In the genomic region with DNA sequence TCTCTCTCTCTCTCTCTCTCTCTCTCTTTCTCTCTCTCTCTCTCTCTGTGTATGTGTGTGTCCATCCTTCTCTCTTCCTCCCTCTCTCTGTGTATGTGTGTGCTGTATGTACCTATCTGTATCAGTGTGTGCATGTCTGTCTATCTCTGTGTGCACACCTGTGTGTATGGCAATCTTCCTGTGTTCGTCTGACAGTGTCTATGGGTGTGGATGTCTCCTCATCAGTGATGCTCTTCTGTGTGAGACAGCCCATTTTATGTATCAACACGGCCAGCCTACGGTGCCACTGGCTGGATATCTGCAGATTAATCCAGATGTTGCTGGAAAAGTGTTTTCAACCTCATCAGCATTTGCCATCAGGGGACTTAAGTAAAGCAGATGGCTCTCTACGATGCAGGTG, we compare ENCODE assay signal across 28 mouse cellular contexts. TPM values are rescaled to one million over a fixed set of nuclear protein-coding genes. Genes with fewer than 3 reads are reported as not detected.
DNase-seq lines count a peak whose midpoint lies in the region; ATAC-seq lines count a peak whose summit lies in the region.
"Had no signal": no experiment of that assay in that cellular context is flagged by ENCODE, and none has a peak within 500 bp of the region (broad histone marks: within the 10 kb centered on the region; RNA-seq: fewer than 3 reads in every experiment).

No protein-coding gene starts in this region.

- H3K9ac ChIP-seq in liver, embryonic 11.5 days (ENCODE audit: low read depth, low read length): no peak overlapping the region
- H3K9ac ChIP-seq in liver, embryonic 13.5 days: peak overlapping the region; percentile 45; the same call in 1 of the 2 replicates
- H3K9ac ChIP-seq in liver, embryonic 16.5 days (ENCODE audit: low read depth, low read length): no peak overlapping the region
- H3K9ac ChIP-seq: forebrain, embryonic 13.5 days; heart, embryonic 12.5 days; heart, embryonic 15.5 days; hindbrain, embryonic 13.5 days had no signal

- no peak overlapping the region for H3K27ac ChIP-seq in liver, embryonic 11.5 days (ENCODE audit: low read depth, low read length)
- H3K27ac ChIP-seq in liver, embryonic 13.5 days: peak overlapping the region; percentile 50
- H3K27ac ChIP-seq in liver, embryonic 16.5 days (ENCODE audit: low read length): no peak overlapping the region
- H3K27ac ChIP-seq: forebrain, embryonic 10.5 days; forebrain, embryonic 13.5 days; heart, embryonic 15.5 days; hindbrain, embryonic 10.5 days; hindbrain, embryonic 13.5 days had no signal

- ATAC-seq in liver, embryonic 11.5 days (replicated peaks; ENCODE audit: low FRiP score): peak; percentile 76
- ATAC-seq in liver, embryonic 13.5 days (ENCODE audit: low read depth): peak; percentile 85
- peak; percentile 78 for ATAC-seq in liver, embryonic 16.5 days (ENCODE audit: low read depth)
- ATAC-seq: forebrain, embryonic 13.5 days; forebrain, embryonic 16.5 days; hindbrain, embryonic 16.5 days; Patski had no signal

- H3K9me3 ChIP-seq in liver, embryonic 11.5 days (ENCODE audit: control insufficient read depth, low read length): no peaks in the 10 kb centered on the region
- H3K9me3 ChIP-seq in liver, embryonic 13.5 days (replicated peaks): no peaks in the 10 kb centered on the region
- H3K9me3 ChIP-seq in liver, embryonic 16.5 days (replicated peaks; ENCODE audit: control insufficient read depth, low read length): no peaks in the 10 kb centered on the region
- H3K9me3 ChIP-seq: forebrain, embryonic 10.5 days; forebrain, embryonic 13.5 days; G1E; heart, embryonic 12.5 days; heart, embryonic 15.5 days; hindbrain, embryonic 10.5 days; hindbrain, embryonic 13.5 days had no signal

- H3K4me2 ChIP-seq in liver, embryonic 11.5 days: no peak overlapping the region
- peak overlapping the region; percentile 35 for H3K4me2 ChIP-seq in liver, embryonic 13.5 days
- H3K4me2 ChIP-seq in liver, embryonic 16.5 days (ENCODE audit: low read depth, low read length): peak overlapping the region; percentile 21; the same call in 1 of the 2 replicates
- H3K4me2 ChIP-seq: forebrain, embryonic 13.5 days; heart, embryonic 12.5 days; heart, embryonic 15.5 days; hindbrain, embryonic 13.5 days had no signal

- no peak overlapping the region for H3K4me3 ChIP-seq in liver, embryonic 11.5 days (ENCODE audit: low read depth, low read length)
- no peak overlapping the region for H3K4me3 ChIP-seq in liver, embryonic 13.5 days (replicated peaks)
- H3K4me3 ChIP-seq in liver, embryonic 16.5 days (ENCODE audit: low read depth, low read length): no peak overlapping the region
- H3K4me3 ChIP-seq: forebrain, embryonic 10.5 days; forebrain, embryonic 13.5 days; heart, embryonic 12.5 days; heart, embryonic 15.5 days; hindbrain, embryonic 10.5 days; hindbrain, embryonic 13.5 days had no signal

- WGBS in liver, embryonic 11.5 days: 66% methylated on average over 4 of the region's 4 CpGs
- WGBS in liver, embryonic 13.5 days (ENCODE audit: insufficient replicate concordance): 45% methylated on average over 4 of the region's 4 CpGs
- WGBS in liver, embryonic 16.5 days (ENCODE audit: insufficient replicate concordance): 43% methylated on average over 4 of the region's 4 CpGs

- H3K4me1 ChIP-seq in liver, embryonic 11.5 days (replicated peaks; ENCODE audit: control insufficient read depth, insufficient read depth, low read length): peaks cover 4% of the 10 kb centered on the region; the same call in 1 of the 2 replicates
- H3K4me1 ChIP-seq in liver, embryonic 13.5 days (replicated peaks): peaks cover 59% of the 10 kb centered on the region
- H3K4me1 ChIP-seq in liver, embryonic 16.5 days (ENCODE audit: control insufficient read depth, low read depth, low read length): peaks cover 14% of the 10 kb centered on the region
- H3K4me1 ChIP-seq: forebrain, embryonic 13.5 days; hindbrain, embryonic 13.5 days had no signal

- H3K27me3 ChIP-seq in liver, embryonic 11.5 days (replicated peaks; ENCODE audit: control insufficient read depth, insufficient read depth, low read length): no peaks in the 10 kb centered on the region
- no peaks in the 10 kb centered on the region for H3K27me3 ChIP-seq in liver, embryonic 13.5 days
- no peaks in the 10 kb centered on the region for H3K27me3 ChIP-seq in liver, embryonic 16.5 days (ENCODE audit: control insufficient read depth, insufficient read depth, low read depth, low read length)
- H3K27me3 ChIP-seq: CH12.LX; forebrain, embryonic 13.5 days; heart, embryonic 15.5 days; hindbrain, embryonic 13.5 days had no signal

- DNase-seq in liver, embryonic 11.5 days (ENCODE audit: low spot score): no peak
- DNase-seq in liver: no peak
- DNase-seq in liver, embryonic 13.5 days: no peak
- no peak for DNase-seq in adrenal gland, adult (ENCODE audit: inconsistent age in 2 of 2, low spot score in 1 of 2)
- DNase-seq in adrenal gland, postnatal 25 days: no peak
- DNase-seq: adrenal gland, adult 2 months; adrenal gland, postnatal 14 days; B cell, adult 2 months; cerebellum, adult 11-12 months; cerebellum, adult 8-10 months; cerebellum, postnatal 10 days; cerebellum, postnatal 36 days; gastrocnemius, postnatal 10 days; gastrocnemius, postnatal 36 days; heart, postnatal 10 days; heart, postnatal 36 days had no signal

- no peaks in the 10 kb centered on the region for H3K36me3 ChIP-seq in liver, embryonic 11.5 days (ENCODE audit: control insufficient read depth, insufficient read depth, low read length)
- no peaks in the 10 kb centered on the region for H3K36me3 ChIP-seq in liver, embryonic 13.5 days
- no peaks in the 10 kb centered on the region for H3K36me3 ChIP-seq in liver, embryonic 16.5 days (ENCODE audit: control insufficient read depth, insufficient read depth)
- H3K36me3 ChIP-seq: forebrain, embryonic 10.5 days; G1E; heart, embryonic 12.5 days; heart, embryonic 15.5 days; hindbrain, embryonic 10.5 days; hindbrain, embryonic 13.5 days had no signal

RNA-seq across cellular contexts. Expression of gene Slc2a9, which starts 15.7 kb away (rescaled TPM):
- 0.60 and 1.8 TPM in 2 replicates for polyA plus RNA-seq in liver, embryonic 11.5 days (2014; fragmentation: Nextera tagmentation; extraction: Ambion mirVana)
- polyA plus RNA-seq in liver, embryonic 13.5 days (2015; fragmentation: Nextera tagmentation; extraction: Ambion mirVana): 0.80 and 0.88 TPM in 2 replicates
- polyA plus RNA-seq in liver, embryonic 16.5 days (2015; fragmentation: Nextera tagmentation; extraction: Ambion mirVana): 3.6 and 4.0 TPM in 2 replicates
- total RNA-seq in adrenal gland, postnatal 25 days (2021): 2.7 and 2.8 TPM in 2 replicates
